Mouse (Mus musculus): ENCODE measurements around the gene Msantd2. TPM values are rescaled to one million over a fixed set of nuclear protein-coding genes. Genes with fewer than 3 reads are reported as not detected.

The Msantd2 gene
- polyA plus RNA-seq, 1 experiment from 2014 or later, result 16.9 TPM

- TF ChIP-seq CTCF (IDR thresholded peaks at IDR 0.05; ENCODE audit: low read depth), result no peak
- no peak overlapping the region for H3K9ac ChIP-seq (ENCODE audit: low read depth, low read length)
- WGBS, result 43% methylated on average over 3 of the region's 3 CpGs
- H3K9me3 ChIP-seq (replicated peaks; ENCODE audit: low read length), result no peaks in the 10 kb centered on the region
- DNase-seq (ENCODE audit: low spot score), result no peak
- no peak for ATAC-seq (replicated peaks; ENCODE audit: low FRiP score, low read depth)
- 0 out of 2 replicates have a peak, but pooled peaks cover 4% of the 10 kb centered on the region for H3K36me3 ChIP-seq (ENCODE audit: insufficient read depth, low read length)
- no peaks in the 10 kb centered on the region for H3K27me3 ChIP-seq (ENCODE audit: insufficient read depth, low read length)
- no peak overlapping the region for H3K4me3 ChIP-seq (replicated peaks; ENCODE audit: low read depth, low read length)
- H3K4me2 ChIP-seq (ENCODE audit: low read length), result no peak overlapping the region
- H3K4me1 ChIP-seq (replicated peaks; ENCODE audit: insufficient read depth, low read length), result 0 out of 2 replicates have a peak, but pooled peaks cover under 1% of the 10 kb centered on the region
- no peak overlapping the region for H3K27ac ChIP-seq
Observed at GRCm38 (mm10) chr9:37495761-37496160, 6.6 kb downstream of the Msantd2 start.

GRCm38 (mm10) chr9:37496325-37496724 lies 7.2 kb downstream of the Msantd2 start:
- no peak overlapping the region for H3K27ac ChIP-seq
- no peaks in the 10 kb centered on the region for H3K4me1 ChIP-seq (replicated peaks; ENCODE audit: insufficient read depth, low read length)
- H3K9ac ChIP-seq (ENCODE audit: low read depth, low read length), result no peak overlapping the region
- H3K9me3 ChIP-seq (replicated peaks; ENCODE audit: low read length), result no peaks in the 10 kb centered on the region
- ATAC-seq (replicated peaks; ENCODE audit: low FRiP score, low read depth), result no peak
- H3K36me3 ChIP-seq (ENCODE audit: insufficient read depth, low read length), result 0 out of 2 replicates have a peak, but pooled peaks cover 4% of the 10 kb centered on the region
- no peak for DNase-seq (ENCODE audit: low spot score)
- TF ChIP-seq CTCF (IDR thresholded peaks at IDR 0.05; ENCODE audit: low read depth), result no peak
- H3K27me3 ChIP-seq (ENCODE audit: insufficient read depth, low read length), result no peaks in the 10 kb centered on the region
- H3K4me2 ChIP-seq (ENCODE audit: low read length), result no peak overlapping the region
- H3K4me3 ChIP-seq (replicated peaks; ENCODE audit: low read depth, low read length), result no peak overlapping the region

GRCm38 (mm10) chr9:37500201-37500600 lies 11.1 kb downstream of the Msantd2 start:
- H3K4me2 ChIP-seq (ENCODE audit: low read length), result no peak overlapping the region
- H3K9ac ChIP-seq (ENCODE audit: low read depth, low read length), result no peak overlapping the region
- H3K4me1 ChIP-seq (replicated peaks; ENCODE audit: insufficient read depth, low read length), result no peaks in the 10 kb centered on the region
- no peak overlapping the region for H3K4me3 ChIP-seq (replicated peaks; ENCODE audit: low read depth, low read length)
- no peaks in the 10 kb centered on the region for H3K36me3 ChIP-seq (ENCODE audit: insufficient read depth, low read length)
- 91% methylated on average over 3 of the region's 3 CpGs for WGBS
- H3K27ac ChIP-seq, result no peak overlapping the region
- ATAC-seq (replicated peaks; ENCODE audit: low FRiP score, low read depth) (no peak), DNase-seq (ENCODE audit: low spot score) (no peak)
- H3K27me3 ChIP-seq (ENCODE audit: insufficient read depth, low read length), result no peaks in the 10 kb centered on the region
- TF ChIP-seq CTCF (IDR thresholded peaks at IDR 0.05; ENCODE audit: low read depth), result no peak
- H3K9me3 ChIP-seq (replicated peaks; ENCODE audit: low read length), result no peaks in the 10 kb centered on the region

DNA sequence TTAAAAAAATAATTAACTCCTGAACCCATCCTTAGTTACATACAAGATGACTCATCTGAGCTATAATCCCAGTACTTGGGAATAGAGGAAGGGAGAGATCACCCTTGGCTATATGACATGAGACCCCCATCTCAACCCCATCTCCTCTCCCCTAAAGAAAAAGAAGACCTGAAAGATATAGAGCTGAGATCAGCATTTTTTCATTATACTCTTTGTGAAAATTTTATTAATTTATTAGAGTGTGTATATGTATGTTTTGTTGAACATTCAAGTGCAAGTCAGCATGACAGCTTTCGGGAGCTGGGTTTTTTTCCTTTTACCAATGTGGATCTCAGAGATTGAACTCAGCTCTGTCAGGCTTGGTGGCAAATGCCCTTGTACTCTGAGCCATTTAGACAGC lies 12.1 kb downstream of the Msantd2 start:
- no peaks in the 10 kb centered on the region for H3K36me3 ChIP-seq (ENCODE audit: insufficient read depth, low read length)
- H3K9ac ChIP-seq (ENCODE audit: low read depth, low read length), result no peak overlapping the region
- 92% methylated on average over 1 of the region's 1 CpGs for WGBS
- H3K27ac ChIP-seq, result no peak overlapping the region
- no peaks in the 10 kb centered on the region for H3K27me3 ChIP-seq (ENCODE audit: insufficient read depth, low read length)
- no peaks in the 10 kb centered on the region for H3K9me3 ChIP-seq (replicated peaks; ENCODE audit: low read length)
- DNase-seq (ENCODE audit: low spot score), result no peak
- TF ChIP-seq CTCF (IDR thresholded peaks at IDR 0.05; ENCODE audit: low read depth), result no peak
- no peak for ATAC-seq (replicated peaks; ENCODE audit: low FRiP score, low read depth)
- H3K4me1 ChIP-seq (replicated peaks; ENCODE audit: insufficient read depth, low read length), result no peaks in the 10 kb centered on the region
- no peak overlapping the region for H3K4me3 ChIP-seq (replicated peaks; ENCODE audit: low read depth, low read length)
- H3K4me2 ChIP-seq (ENCODE audit: low read length), result no peak overlapping the region

- no peak for DNase-seq (ENCODE audit: low spot score)
- Histone ChIP-seq H3K27ac (no peak overlapping the region), H3K4me2 (ENCODE audit: low read length) (no peak overlapping the region), H3K4me1 (replicated peaks; ENCODE audit: insufficient read depth, low read length) (0 out of 2 replicates have a peak, but pooled peaks cover 5% of the 10 kb centered on the region), H3K4me3 (replicated peaks; ENCODE audit: low read depth, low read length) (no peak overlapping the region), H3K9me3 (replicated peaks; ENCODE audit: low read length) (no peaks in the 10 kb centered on the region), H3K9ac (ENCODE audit: low read depth, low read length) (no peak overlapping the region), H3K36me3 (ENCODE audit: insufficient read depth, low read length) (no peaks in the 10 kb centered on the region), H3K27me3 (ENCODE audit: insufficient read depth, low read length) (no peaks in the 10 kb centered on the region)
- no peak for ATAC-seq (replicated peaks; ENCODE audit: low FRiP score, low read depth)
- no peak; the same call in 1 of the 2 replicates for TF ChIP-seq CTCF (IDR thresholded peaks at IDR 0.05; ENCODE audit: low read depth)
Observed at GRCm38 (mm10) chr9:37504348-37504747, 15.2 kb downstream of the Msantd2 start.

- Histone ChIP-seq H3K27ac (no peak overlapping the region), H3K4me1 (replicated peaks; ENCODE audit: insufficient read depth, low read length) (0 out of 2 replicates have a peak, but pooled peaks cover 5% of the 10 kb centered on the region), H3K4me3 (replicated peaks; ENCODE audit: low read depth, low read length) (no peak overlapping the region), H3K4me2 (ENCODE audit: low read length) (no peak overlapping the region), H3K9ac (ENCODE audit: low read depth, low read length) (no peak overlapping the region), H3K36me3 (ENCODE audit: insufficient read depth, low read length) (no peaks in the 10 kb centered on the region), H3K9me3 (replicated peaks; ENCODE audit: low read length) (no peaks in the 10 kb centered on the region), H3K27me3 (ENCODE audit: insufficient read depth, low read length) (no peaks in the 10 kb centered on the region)
- TF ChIP-seq CTCF (IDR thresholded peaks at IDR 0.05; ENCODE audit: low read depth), result no peak
- ATAC-seq (replicated peaks; ENCODE audit: low FRiP score, low read depth) (no peak), DNase-seq (ENCODE audit: low spot score) (no peak)
- WGBS, result 80% methylated on average over 1 of the region's 1 CpGs
Observed at GRCm38 (mm10) chr9:37506023-37506422, 16.9 kb downstream of the Msantd2 start.

- DNase-seq (ENCODE audit: low spot score), result no peak
- H3K9me3 ChIP-seq (replicated peaks; ENCODE audit: low read length), result no peaks in the 10 kb centered on the region
- peak; percentile 24; the same call in 1 of the 2 replicates for TF ChIP-seq CTCF (IDR thresholded peaks at IDR 0.05; ENCODE audit: low read depth)
Observed at GRCm38 (mm10) chr9:37512097-37512496, 23.0 kb downstream of the Msantd2 start.

More at GRCm38 (mm10) chr9:37512097-37512496, 23.0 kb downstream of the Msantd2 start:
- no peak overlapping the region for H3K4me2 ChIP-seq (ENCODE audit: low read length)
- H3K4me3 ChIP-seq (replicated peaks; ENCODE audit: low read depth, low read length), result no peak overlapping the region
- H3K4me1 ChIP-seq (replicated peaks; ENCODE audit: insufficient read depth, low read length), result 0 out of 2 replicates have a peak, but pooled peaks cover 7% of the 10 kb centered on the region
- no peaks in the 10 kb centered on the region for H3K36me3 ChIP-seq (ENCODE audit: insufficient read depth, low read length)
- H3K9ac ChIP-seq (ENCODE audit: low read depth, low read length), result no peak overlapping the region
- no peak overlapping the region for H3K27ac ChIP-seq
- no peaks in the 10 kb centered on the region for H3K27me3 ChIP-seq (ENCODE audit: insufficient read depth, low read length)
- 91% methylated on average over 2 of the region's 2 CpGs for whole genome bisulfite sequencing
- ATAC-seq (replicated peaks; ENCODE audit: low FRiP score, low read depth), result no peak

Data from kidney, postnatal 0 days (tissue).